Mouse (Mus musculus): Measurements from ENCODE around the gene Dbn1. TPM values are rescaled to one million over a fixed set of nuclear protein-coding genes. Genes with fewer than 3 reads are reported as not detected.

Dbn1 gene
- 10 to 100 TPM; 16.0 to 18.0 TPM for total RNA-seq (2021)
- long read RNA-seq, experiment 1, partial matches to known transcripts, result 2 of 7 reads
- long read RNA-seq, experiment 1, other reads (novel, unspliced or antisense), result 1 of 7 reads
- long read RNA-seq, experiment 2, transcript Dbn1-203 (14 exons, 2,940 nt), result major isoform, 6 of 9 reads
- long read RNA-seq, experiment 2, partial matches to known transcripts, result 1 of 9 reads
- long read RNA-seq, experiment 2, other reads (novel, unspliced or antisense), result 0 of 9 reads

- peak; percentile 52 to 73 for DNase-seq
These were observed at the start of gene Dbn1 for GRCm38 (mm10) chr13:55487578-55488498. Gene Dbn1, minus strand, starts transcription at chr13:55488111.

DNA sequence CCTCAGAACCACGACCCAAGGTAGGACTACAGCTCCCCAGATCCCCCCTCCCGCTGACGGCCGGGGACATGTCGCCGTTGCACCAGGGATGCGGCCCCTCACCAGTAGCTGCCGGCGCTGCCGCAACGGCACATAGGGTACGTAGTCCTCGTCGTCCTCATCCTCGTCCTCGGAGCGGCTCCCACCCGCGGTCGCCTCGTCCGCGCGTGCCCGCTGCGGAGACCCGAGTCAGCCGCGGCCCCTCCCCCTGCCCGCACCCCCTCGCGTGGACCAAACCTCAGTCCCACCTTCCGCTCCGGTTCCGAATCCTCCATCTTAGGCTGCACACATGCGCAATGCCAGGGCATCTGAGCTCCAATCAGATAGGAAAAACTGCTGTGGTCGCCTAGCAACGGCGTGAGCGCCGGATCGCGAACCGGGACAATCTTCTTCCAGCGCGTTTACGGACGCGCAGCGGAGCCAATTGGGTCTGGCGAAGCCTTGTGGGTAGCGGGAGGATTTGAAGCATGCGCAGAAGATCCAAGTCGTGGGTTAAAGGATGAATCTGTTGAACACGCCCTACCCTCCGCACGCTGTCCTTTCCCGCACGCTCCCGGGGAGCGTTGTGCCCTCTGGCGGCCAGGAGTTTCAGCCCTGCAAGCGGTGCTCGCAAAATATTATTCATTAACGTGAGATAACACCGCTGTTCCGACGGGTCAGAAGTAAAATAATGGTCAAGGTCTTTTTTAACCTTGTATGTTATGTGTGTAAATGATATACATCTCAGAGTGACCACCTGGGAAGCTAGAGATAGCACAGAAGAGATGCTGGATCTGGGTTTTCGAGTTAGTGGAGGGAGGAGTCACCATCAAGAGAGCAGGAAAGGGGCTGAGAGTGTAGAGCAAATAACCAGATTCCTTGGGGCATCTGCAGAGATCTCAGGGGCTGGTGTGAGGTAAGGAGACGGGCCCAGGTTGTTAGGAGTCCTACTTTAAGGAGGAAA lies 48.6 kb upstream of the Dbn1 start, which contains the start of gene Ddx41:
TSS of gene Ddx41 (minus strand) at position 465 of the 982 bp plus-strand sequence.
- peak; percentile 95 to 97 for DNase-seq

- no peak for DNase-seq
These were observed 47.9 kb upstream of the Dbn1 start for GRCm38 (mm10) chr13:55535796-55536193.

DNA sequence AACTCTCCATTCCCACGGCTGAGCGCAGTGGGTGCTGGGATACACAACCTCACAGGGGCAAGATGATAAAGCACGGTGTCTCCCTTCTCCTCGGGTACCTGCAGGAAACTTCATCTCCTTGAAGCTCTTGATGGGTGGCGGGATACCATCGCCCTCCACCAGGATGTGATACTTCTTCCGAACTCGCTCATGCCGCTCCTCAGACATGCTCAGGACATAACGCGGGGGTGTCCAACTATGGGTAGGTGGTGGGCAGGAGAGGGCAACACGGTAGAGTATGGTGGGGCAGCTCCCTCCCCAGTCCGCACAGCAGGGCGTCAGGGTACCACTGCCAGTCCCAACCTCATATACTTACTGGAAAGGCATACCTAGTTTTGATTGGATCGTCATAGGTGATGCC lies 47.3 kb upstream of the Dbn1 start:
- no peak for DNase-seq

DNA sequence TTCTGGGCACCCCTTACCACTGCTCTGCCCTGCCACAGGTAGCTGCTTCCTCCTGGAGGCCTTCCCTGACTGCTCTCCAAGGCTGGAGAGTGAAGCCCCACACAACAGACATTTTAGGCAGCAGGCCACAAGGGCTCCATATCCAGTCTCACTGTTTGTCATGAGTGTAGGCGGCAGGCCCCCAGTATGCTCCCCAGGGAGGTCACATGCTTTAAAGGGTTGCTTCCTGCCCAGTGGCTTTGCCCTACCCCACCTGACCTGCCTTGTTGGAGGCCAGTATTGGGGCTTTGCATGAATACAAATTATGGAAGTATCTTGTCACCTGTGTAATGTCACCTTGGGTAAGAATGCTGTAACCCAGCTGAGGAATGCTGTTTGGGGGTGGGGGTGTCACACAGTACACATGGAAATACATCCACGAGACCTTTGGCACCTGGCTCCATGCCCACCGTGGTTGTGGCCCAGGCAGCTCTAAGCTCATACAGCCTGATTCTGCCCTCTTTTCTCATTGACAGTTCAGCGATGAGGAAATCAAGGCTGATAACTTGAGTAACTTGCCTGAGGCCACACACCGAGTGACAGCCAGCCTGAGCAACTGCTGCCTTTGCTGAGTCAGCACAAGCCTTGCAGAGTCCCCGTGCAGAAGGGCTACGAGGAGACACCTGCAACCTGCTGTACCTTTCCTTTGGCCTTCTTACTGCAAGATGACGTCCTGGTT lies 41.4 kb upstream of the Dbn1 start, which contains the start of gene Dok3:
TSS of gene Dok3 (minus strand) at position 99 of the 718 bp plus-strand sequence.
- DNase-seq, result no peak

GRCm38 (mm10) chr13:55527834-55528772 lies 40.2 kb upstream of the Dbn1 start:
- DNase-seq, result no peak

- no peak for DNase-seq
These were observed 39.3 kb upstream of the Dbn1 start for GRCm38 (mm10) chr13:55527212-55527611.

DNA sequence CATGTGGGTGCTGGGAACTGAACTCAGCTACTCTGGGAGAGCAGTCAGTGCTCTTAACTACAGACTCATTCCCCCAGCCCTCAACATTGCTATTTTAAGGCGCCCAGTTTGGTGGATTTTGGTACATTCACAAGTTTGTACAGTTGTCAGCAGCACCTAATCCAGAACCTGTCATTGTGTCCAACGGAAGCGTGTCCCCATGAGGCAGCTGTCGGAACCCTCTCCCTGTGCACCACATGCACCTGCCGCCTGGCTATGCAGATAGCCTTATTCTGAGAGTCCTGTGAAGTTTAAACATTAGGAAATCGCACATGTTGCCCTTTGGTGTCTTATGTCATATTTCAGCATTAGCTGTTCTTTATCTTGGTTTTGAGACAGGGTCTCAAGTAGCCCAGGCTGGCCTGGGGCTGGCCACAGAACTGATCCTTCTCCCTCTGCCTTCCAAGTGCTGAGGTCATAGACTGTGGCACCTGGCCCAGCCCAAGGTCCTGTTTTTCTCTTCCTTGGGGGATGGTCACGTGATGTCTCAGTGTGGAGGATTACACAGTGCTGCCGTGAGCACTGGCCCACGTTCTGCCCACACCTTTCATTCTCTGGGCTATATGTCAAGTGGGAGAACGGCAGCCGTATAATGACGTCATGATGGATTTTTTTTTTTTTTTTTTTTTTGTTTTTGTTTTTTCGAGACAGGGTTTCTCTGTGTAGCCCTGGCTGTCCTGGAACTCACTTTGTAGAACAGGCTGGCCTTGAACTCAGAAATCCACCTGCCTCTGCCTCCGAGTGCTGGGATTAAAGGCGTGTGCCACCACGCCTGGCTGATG lies 38.0 kb upstream of the Dbn1 start:
- no peak for DNase-seq

DNA sequence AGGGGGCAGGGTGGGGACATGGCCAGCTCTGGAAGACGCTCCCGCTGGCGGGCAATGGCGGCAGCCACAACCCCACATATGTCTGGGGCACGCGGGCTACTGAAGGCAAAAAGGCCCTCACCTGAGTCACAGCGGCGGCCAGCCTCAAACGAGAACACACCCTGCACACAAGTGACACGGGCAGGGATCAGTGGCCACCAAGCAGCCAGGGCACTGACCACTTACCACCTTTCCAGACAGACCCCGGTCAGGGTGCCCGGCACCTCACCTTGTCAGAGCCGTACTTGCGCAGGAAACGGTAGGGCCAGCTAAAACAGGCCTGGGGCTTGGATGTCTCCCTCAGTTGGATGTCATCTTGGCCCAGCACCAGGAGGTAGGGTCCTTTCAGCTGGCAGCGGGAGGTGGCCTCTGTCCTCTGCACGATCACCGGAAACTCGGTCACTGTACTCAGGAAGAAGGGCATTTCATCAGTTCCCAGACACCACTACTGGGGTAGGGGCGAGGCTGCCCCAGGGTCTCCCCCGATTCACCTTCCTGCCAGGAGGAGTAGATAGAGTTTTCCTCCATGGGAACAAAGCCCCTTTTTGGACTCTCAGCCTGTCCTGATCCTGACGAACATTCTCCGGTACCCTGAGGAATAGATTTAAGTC lies 36.2 kb upstream of the Dbn1 start:
- DNase-seq, result no peak

DNA sequence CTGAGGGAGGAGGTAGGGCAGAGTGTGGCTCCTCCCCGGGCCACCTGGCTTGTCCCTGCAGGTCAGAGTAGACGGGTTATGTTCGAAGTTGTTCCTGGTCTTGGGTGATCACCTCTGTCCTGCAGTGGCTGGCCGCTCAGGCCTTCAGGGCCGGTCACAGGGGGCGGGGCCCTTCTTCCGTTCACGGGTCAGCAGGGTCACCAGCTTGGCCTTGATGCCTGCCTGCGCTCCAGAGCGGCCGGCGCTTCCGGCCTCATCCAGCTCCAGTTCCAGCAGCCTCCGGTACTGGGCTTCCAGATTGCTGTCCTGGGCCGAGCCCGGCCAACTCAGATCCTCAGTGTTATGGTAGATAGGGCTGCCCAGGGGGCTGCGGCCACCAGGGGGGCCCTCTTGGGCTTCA lies 35.4 kb upstream of the Dbn1 start:
- peak; percentile 65 to 80 for DNase-seq

DNA sequence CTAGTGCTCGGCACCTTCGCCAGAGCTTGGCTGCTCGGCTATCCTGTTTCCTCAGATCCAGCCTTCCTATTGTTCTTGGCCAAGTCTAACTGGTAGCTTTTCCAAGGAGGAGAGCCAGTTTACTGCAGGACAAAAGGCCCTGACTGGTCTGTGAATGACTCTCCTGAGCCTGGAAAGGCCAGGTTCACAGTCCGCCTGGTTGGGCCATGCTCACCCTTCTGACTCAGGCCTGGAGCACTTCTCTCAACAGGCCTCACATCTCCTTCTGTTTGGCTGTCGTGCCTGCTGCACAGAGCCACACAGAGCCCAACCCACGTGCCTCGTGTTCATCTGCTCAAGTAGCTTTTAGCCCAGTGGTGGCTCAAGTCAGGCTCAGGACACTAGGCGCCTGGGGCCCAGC lies 34.8 kb upstream of the Dbn1 start:
- no peak for DNase-seq

GRCm38 (mm10) chr13:55519606-55520005 lies 31.7 kb upstream of the Dbn1 start:
- no peak for DNase-seq

GRCm38 (mm10) chr13:55516955-55517354 lies 29.0 kb upstream of the Dbn1 start:
- DNase-seq, result peak; percentile 91 to 93

GRCm38 (mm10) chr13:55513828-55514227 lies 25.9 kb upstream of the Dbn1 start:
- DNase-seq, result no peak

GRCm38 (mm10) chr13:55513111-55513748 lies 25.3 kb upstream of the Dbn1 start, which contains the start of gene Pdlim7:
Gene Pdlim7, minus strand, starts transcription at chr13:55513676.
- DNase-seq, result peak; percentile 91 to 94

GRCm38 (mm10) chr13:55512379-55513031 lies 24.6 kb upstream of the Dbn1 start:
- peak; percentile 49 to 62 for DNase-seq

- no peak for DNase-seq
These were observed 23.6 kb upstream of the Dbn1 start for GRCm38 (mm10) chr13:55511492-55511861.

All from adrenal gland, postnatal 36 days (tissue).